Mouse (Mus musculus): ENCODE results near the gene Rbm8a2. TPM values are rescaled to one million over a fixed set of nuclear protein-coding genes. Genes with fewer than 3 reads are reported as not detected.
"Not testable (repeated sequence)": the region's sequence is repeated elsewhere in the genome, so short reads cannot be mapped to it uniquely, and the experiment has no call there.

The Rbm8a2 gene
- not detected in 2 replicates for polyA plus RNA-seq (2012; ENCODE audit: insufficient read depth, insufficient read length, low replicate concordance, missing spikeins)

DNA sequence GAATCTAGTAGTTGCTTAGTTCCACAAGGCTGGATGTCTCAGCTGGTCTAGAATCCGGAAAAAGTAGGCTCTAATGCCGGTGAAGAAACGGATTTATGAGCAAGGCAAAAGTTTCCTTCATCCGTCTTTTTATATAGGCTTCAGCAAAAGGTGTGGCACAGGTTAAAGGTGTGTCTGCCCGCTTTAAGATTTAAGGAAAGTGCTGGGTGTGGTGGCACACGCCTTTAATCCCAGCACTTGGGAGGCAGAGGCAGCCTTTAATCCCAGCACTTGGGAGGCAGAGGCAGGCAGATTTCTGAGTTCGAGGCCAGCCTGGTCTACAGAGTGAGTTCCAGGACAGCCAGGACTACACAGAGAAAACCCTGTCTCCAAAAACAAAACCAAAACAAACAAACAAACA lies at the start of gene Rbm8a2:
Rbm8a2 (minus strand) TSS at position 101 of the 400 bp plus-strand sequence.
- not testable (repeated sequence) for H3K4me1 ChIP-seq (ENCODE audit: control insufficient read depth, insufficient read depth, low read length); H3K4me3 ChIP-seq (ENCODE audit: insufficient read depth, low read depth, low read length); H3K27ac ChIP-seq (ENCODE audit: insufficient read depth, low read depth, low read length)
- 96% methylated on average over 7 of the region's 7 CpGs for WGBS

DNA sequence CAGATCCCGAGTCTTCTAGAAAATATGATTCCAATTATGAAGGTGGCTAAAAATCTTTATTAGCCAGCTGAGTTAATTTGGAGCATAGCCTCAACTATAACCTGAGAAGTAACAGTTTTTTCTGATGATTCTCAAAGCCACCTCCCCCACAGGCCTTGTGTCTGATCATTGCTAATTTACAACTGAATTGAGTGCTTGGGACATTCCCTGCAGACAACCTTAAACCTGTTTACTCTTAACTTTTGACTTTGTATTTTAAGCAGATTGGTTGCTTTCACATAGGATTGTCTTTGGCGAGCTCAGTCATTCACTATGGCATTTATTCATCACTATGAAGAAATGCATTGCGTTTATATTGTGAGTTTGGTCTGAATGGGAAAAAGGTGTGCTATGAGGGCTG lies 49.5 kb upstream of the Rbm8a2 start:
- Histone ChIP-seq H3K4me1 (ENCODE audit: control insufficient read depth, insufficient read depth, low read length) (0 out of 2 replicates have a peak, but pooled peaks cover 2% of the 10 kb centered on the region), H3K4me3 (ENCODE audit: insufficient read depth, low read depth, low read length) (no peak overlapping the region), H3K27ac (ENCODE audit: insufficient read depth, low read depth, low read length) (no peak overlapping the region)
- WGBS: 79% methylated on average over 3 of the region's 3 CpGs
- no peak for TF ChIP-seq POLR2A (IDR thresholded peaks at IDR 0.05; ENCODE audit: insufficient read depth, low read depth, low read length)
- no peak for TF ChIP-seq CTCF (IDR thresholded peaks at IDR 0.05; ENCODE audit: insufficient read depth, low read depth, low read length)

DNA sequence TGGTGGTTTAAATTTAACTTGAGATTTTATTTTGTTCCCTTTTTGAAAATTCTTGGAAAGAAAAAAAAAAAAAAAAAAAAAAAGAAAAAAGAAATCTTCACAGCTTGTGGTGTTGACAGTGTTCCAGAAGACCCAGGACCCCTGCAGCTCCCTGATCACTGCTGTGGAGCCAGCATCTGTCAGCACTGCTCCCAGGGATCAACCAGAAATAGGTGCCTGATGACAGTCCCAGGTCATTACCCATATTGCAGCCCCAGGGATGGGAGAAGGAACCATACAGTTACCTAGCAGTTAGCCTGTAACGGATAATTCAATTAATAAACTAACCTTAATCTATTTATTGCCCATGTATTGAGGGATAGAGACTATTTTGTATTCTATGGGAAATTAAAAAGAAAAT lies 45.6 kb upstream of the Rbm8a2 start:
- H3K4me3 ChIP-seq (ENCODE audit: insufficient read depth, low read depth, low read length): no peak overlapping the region
- TF ChIP-seq CTCF (IDR thresholded peaks at IDR 0.05; ENCODE audit: insufficient read depth, low read depth, low read length): no peak
- TF ChIP-seq POLR2A (IDR thresholded peaks at IDR 0.05; ENCODE audit: insufficient read depth, low read depth, low read length): no peak
- 69% methylated on average over 1 of the region's 1 CpGs for WGBS
- 0 out of 2 replicates have a peak, but pooled peaks cover 2% of the 10 kb centered on the region for H3K4me1 ChIP-seq (ENCODE audit: control insufficient read depth, insufficient read depth, low read length)
- H3K27ac ChIP-seq (ENCODE audit: insufficient read depth, low read depth, low read length): no peak overlapping the region

DNA sequence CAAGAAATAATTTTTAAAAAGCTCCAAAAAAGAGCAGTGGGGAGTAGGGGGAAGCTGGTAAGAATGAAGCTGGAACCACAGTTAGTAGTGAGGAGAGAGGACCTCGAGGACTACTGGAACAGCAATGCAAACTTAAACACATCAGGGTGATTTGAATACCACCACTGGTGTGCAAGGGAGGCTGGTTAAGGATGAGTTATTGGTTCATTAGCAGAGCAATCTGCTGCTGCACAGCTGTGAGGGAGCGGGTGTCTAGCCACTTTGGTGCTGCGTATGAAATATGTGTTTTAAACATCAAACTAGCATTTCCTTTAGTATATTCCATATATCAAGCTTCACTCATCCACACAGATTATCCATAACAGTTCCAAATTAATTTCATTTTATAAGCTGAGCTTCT lies 39.6 kb upstream of the Rbm8a2 start:
- H3K27ac ChIP-seq (ENCODE audit: insufficient read depth, low read depth, low read length): no peak overlapping the region
- no peaks in the 10 kb centered on the region for H3K4me1 ChIP-seq (ENCODE audit: control insufficient read depth, insufficient read depth, low read length)
- TF ChIP-seq POLR2A (IDR thresholded peaks at IDR 0.05; ENCODE audit: insufficient read depth, low read depth, low read length) (no peak), CTCF (IDR thresholded peaks at IDR 0.05; ENCODE audit: insufficient read depth, low read depth, low read length) (no peak)
- 96% methylated on average over 3 of the region's 3 CpGs for WGBS
- no peak overlapping the region for H3K4me3 ChIP-seq (ENCODE audit: insufficient read depth, low read depth, low read length)

DNA sequence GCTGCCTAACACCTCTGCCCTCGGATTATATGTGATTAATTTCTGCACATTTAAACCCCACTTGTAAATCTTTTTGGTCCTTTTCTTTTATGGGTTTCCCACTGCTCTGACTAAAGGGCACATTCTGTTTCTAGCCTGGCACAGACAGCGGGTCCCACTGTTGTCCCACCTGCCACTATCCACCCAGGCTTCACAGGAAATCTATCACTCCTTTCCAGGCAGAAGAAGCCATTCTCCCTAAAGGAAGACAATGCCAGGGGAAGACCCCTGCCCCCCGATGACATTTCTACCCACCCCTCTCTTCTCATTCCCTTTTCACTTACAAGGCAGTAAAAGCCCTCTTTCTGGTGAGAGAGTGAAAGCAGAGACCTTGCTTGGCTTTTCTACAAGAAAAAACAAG lies 37.2 kb upstream of the Rbm8a2 start:
- H3K27ac ChIP-seq (ENCODE audit: insufficient read depth, low read depth, low read length): no peak overlapping the region

DNA sequence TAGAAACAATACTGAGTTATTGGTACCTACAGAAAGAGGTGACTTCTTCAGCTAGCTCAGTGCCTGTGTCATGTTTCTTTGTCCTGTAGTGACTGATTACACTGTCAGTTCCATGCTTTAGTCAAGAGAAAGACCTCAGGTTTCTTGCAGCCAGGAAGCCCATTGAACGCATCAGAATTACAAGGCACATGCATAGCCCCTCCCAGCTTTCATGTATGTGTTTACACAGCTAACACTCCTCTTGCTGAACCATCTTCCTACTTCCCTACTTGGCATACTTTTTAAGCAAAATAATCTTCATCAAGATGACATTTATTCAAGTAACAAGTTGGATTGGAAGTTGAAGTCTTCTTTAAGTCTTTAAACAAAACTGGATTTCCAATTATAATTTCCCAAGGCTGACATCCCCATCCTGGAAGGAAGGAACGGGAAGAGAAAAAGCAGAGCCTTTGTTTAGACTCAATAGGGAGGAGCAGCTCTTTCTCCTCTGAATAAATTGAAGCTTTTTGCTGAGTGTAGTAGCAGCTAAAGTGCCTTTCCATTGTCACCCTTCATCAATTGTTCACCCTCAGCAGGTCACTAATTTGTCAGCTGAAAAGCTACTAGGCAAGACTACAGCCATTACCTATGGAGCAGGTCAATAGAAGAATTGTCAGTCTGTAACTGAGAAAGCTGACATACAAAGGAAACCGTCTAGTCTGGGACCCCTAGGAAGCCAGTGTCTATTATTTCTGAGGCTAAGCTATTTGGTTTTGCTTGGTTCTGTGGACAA lies 34.8 kb upstream of the Rbm8a2 start:
- no peaks in the 10 kb centered on the region for H3K4me1 ChIP-seq (ENCODE audit: control insufficient read depth, insufficient read depth, low read length)
- H3K27ac ChIP-seq (ENCODE audit: insufficient read depth, low read depth, low read length): no peak overlapping the region
- TF ChIP-seq CTCF (IDR thresholded peaks at IDR 0.05; ENCODE audit: insufficient read depth, low read depth, low read length) (no peak), POLR2A (IDR thresholded peaks at IDR 0.05; ENCODE audit: insufficient read depth, low read depth, low read length) (no peak)
- 34% methylated on average over 3 of the region's 3 CpGs for WGBS
- H3K4me3 ChIP-seq (ENCODE audit: insufficient read depth, low read depth, low read length): no peak overlapping the region

More for the DNA sequence above, 37.2 kb upstream of the Rbm8a2 start:
- 58% methylated on average over 3 of the region's 3 CpGs for WGBS
- Histone ChIP-seq H3K4me1 (ENCODE audit: control insufficient read depth, insufficient read depth, low read length) (no peaks in the 10 kb centered on the region), H3K4me3 (ENCODE audit: insufficient read depth, low read depth, low read length) (no peak overlapping the region)
- TF ChIP-seq CTCF (IDR thresholded peaks at IDR 0.05; ENCODE audit: insufficient read depth, low read depth, low read length) (no peak), POLR2A (IDR thresholded peaks at IDR 0.05; ENCODE audit: insufficient read depth, low read depth, low read length) (no peak)

DNA sequence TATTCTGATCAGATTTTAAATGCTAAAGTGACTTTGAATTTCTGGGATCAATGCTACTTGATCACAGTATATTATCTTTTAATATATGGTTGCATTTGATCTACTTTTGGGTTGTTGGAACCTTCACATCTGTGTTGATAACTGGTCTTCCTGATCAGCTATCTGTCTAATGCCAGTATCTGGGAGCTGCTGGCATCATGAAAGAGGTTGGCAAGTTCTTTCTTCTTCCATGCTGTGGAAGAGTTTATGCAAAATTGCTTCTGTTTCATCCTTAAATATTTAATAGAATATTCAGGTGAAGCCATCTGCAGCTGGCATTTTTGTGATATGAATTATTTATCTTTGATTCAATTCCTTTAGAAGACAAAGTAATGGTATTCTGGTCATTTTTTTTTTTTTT lies 32.6 kb upstream of the Rbm8a2 start:
- Histone ChIP-seq H3K4me1 (ENCODE audit: control insufficient read depth, insufficient read depth, low read length) (no peaks in the 10 kb centered on the region), H3K27ac (ENCODE audit: insufficient read depth, low read depth, low read length) (no peak overlapping the region), H3K4me3 (ENCODE audit: insufficient read depth, low read depth, low read length) (no peak overlapping the region)
- TF ChIP-seq CTCF (IDR thresholded peaks at IDR 0.05; ENCODE audit: insufficient read depth, low read depth, low read length): no peak
- no peak for TF ChIP-seq POLR2A (IDR thresholded peaks at IDR 0.05; ENCODE audit: insufficient read depth, low read depth, low read length)

DNA sequence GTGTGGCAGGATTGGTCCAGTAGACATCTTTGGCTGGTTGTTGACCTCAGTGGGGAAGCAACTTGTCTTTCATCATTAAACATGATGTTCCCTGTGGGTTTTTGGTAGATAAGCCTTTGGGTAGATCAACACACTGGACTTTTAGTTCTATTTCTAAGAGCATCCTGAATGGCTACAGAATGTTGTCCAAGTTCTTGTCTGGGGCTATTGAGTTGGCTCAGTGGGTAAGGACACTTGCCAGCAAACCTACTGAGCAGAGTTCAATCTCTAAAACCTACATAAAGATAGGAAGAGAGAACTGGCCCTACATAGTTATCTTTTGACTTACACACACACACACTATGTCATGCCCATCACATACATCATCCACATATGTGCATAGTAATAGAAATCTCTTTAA lies 32.2 kb upstream of the Rbm8a2 start:
- TF ChIP-seq CTCF (IDR thresholded peaks at IDR 0.05; ENCODE audit: insufficient read depth, low read depth, low read length) (no peak), POLR2A (IDR thresholded peaks at IDR 0.05; ENCODE audit: insufficient read depth, low read depth, low read length) (no peak)
- Histone ChIP-seq H3K4me1 (ENCODE audit: control insufficient read depth, insufficient read depth, low read length) (no peaks in the 10 kb centered on the region), H3K27ac (ENCODE audit: insufficient read depth, low read depth, low read length) (no peak overlapping the region), H3K4me3 (ENCODE audit: insufficient read depth, low read depth, low read length) (no peak overlapping the region)

DNA sequence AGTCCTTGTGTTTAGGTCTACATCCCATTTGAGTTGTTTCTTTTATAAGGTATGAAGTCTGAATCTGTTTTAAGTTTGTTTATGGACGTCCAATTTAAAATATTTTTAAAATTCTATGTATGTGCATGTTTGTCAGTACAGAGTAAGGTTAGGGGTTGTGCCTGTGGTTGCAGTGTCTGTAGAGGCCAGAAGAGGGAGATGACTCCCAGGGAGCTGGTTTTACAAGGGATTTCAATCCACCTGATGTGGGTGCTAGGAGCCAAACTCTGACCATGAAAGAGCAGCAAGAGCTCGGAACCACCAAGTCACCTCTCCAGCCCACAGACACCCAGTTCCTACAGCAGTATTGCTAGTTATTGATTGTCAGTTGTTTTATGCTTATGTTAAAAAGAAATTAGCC lies 29.5 kb upstream of the Rbm8a2 start:
- WGBS: 93% methylated on average over 2 of the region's 2 CpGs
- Histone ChIP-seq H3K4me1 (ENCODE audit: control insufficient read depth, insufficient read depth, low read length) (no peaks in the 10 kb centered on the region), H3K27ac (ENCODE audit: insufficient read depth, low read depth, low read length) (no peak overlapping the region), H3K4me3 (ENCODE audit: insufficient read depth, low read depth, low read length) (no peak overlapping the region)
- TF ChIP-seq POLR2A (IDR thresholded peaks at IDR 0.05; ENCODE audit: insufficient read depth, low read depth, low read length) (no peak), CTCF (IDR thresholded peaks at IDR 0.05; ENCODE audit: insufficient read depth, low read depth, low read length) (no peak)

Data from olfactory bulb, adult 2 months (tissue).